Mouse (Mus musculus) lung, postnatal 14 days (tissue): ENCODE measurements at regions not wholly inside any gene's neighbourhood (a gene's known extent, or its start where the extent isn't known, plus 50 kb on each side); places are given as distances from the start of the nearest gene placed in this dataset.

Experiments used
- DNase-seq: peaks from one replicate; pipeline ENCODE4 v3.0.0; 2021

DNA sequence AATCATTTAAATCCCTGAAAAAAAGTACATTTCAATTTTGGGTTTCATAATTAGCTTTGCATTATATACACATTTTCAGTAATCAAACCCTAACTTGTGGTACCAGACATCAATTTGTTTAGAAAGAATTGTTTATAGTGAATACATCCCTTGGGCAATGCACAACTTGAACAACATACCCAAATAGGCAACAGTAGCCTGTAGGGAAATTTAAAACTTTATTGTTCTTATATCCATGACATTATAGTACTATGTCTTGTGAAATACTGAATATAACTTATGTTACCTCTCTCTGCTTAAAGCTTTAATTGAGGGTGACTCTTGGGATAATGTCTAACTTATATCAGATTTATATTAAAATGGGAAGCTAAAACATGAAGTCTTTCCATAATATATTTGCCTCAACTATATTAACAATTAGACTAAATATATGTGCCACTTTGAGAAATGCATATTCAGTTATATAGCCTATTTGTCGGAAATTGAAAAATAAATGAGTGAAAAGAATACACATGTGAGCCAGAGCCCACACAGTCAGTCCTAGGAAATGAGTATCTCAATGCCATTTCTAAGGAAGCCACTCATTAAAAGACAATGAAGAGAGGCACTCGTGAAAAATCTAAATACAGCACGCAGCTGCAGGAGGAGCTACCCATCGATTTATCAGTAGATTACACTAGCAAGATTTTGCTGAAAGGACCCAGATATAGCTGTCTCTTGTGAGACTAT lies 458.1 kb upstream of the Slitrk6 start:
- DNase-seq, result no peak

DNA sequence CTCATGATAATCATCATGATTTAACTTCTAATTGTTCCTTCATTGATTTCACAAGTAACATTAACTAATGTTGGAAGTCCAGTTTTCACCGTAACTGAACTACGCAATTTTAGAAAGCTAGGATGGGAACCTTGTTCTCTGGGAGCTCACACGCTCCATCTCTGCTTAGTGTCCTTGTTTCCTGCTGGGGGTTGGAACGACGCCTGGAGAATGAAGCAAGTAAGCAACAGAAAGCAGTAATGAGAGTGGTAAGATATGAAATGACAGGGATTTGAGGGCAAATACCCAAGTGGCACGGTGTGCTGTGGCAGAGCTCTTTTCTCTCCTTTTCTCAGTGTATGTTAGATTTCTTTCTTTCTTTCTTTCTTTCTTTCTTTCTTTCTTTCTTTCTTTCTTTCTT lies 448.0 kb upstream of the Slitrk5 start:
- DNase-seq, result no peak

DNA sequence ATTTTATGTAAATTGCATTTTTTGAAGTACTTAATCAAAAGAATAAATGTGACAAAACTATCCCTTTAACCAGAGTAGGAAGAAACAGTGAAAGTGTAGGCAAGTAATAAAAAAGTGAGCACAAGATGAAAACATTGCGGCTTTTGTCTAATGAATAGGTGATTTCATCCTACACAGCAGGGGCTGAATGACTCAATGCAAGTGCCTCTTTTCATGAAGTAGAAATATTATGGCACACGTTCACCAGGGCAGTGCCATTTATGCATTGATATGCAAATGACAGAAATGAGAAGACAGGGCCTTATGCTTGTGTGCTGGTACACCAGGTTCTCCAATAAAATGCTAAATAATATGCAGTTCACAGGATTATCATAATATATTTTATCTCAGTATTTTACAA lies 435.8 kb upstream of the Slitrk5 start:
- no peak for DNase-seq

DNA sequence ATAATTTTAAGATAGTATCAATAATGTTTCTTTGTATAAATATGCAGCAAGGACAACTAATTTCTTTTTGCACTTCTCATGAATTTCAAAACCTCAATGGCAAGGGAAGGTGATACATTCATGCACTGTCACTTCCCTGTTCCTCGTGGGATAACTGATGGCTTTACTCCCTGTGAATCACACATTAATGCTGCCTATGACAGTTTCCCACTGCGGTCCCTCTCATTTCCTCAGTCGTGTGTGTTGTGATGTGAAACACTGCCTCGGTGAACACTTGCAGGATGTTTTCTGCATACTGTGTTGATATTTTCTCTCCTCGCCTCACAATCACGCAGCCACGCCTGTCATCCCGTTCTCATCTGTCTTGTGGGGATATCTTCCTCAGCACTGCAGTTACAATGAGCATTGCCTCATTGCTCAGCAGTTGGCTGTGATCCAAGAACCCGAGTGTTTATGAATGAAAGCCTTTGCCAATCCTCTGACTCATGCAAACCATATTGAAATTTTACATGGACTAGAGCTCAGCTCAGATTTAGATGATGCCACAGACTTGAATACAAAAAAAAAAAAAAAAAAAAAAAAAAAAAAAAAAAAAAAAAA lies 425.4 kb upstream of the Slitrk5 start:
- DNase-seq, result peak; percentile 20

DNA sequence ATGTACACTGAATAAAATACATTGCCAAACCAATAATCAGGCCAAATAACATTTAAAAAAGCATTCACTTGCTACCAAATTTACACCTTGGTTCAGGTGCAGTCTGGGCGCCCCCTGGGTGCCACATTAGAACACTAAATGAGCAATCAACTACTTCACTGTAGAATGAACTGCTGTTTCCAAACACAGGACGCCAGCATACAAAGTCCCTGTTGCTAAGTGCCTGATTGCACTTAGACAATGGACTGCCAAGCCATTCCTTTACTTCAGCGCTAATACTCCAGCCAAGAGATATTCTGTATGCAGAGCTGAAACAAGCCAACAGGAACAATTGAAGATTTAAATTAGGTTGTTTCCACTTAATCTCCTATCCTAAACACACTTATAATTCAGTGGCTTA lies 421.7 kb upstream of the Slitrk5 start:
- no peak for DNase-seq

DNA sequence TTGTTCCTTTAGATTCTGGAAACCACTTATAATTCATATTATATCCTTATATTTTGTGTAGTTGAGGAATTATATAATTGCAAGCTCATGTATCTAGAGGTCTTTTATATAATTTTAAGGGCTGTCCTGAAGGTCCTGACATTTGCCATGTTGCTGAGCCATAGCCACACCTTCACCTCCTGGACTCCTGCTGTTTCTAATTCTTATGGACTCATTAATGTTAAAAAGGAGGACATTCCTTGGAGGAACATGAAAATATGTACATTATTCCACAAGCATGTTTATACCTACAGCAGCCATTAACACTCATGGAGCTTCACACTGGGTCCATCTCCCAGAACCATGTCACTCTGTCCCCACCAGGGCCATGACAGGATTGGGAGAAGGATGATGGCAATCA lies 413.2 kb upstream of the Slitrk5 start:
- no peak for DNase-seq

- DNase-seq, result no peak
Measured at GRCm38 (mm10) chr14:111270239-111270638, 404.7 kb upstream of the Slitrk5 start.

GRCm38 (mm10) chr14:111281354-111281753 lies 393.5 kb upstream of the Slitrk5 start:
- no peak for DNase-seq

- no peak for DNase-seq
Measured at GRCm38 (mm10) chr14:111283681-111284461, 391.0 kb upstream of the Slitrk5 start.

DNA sequence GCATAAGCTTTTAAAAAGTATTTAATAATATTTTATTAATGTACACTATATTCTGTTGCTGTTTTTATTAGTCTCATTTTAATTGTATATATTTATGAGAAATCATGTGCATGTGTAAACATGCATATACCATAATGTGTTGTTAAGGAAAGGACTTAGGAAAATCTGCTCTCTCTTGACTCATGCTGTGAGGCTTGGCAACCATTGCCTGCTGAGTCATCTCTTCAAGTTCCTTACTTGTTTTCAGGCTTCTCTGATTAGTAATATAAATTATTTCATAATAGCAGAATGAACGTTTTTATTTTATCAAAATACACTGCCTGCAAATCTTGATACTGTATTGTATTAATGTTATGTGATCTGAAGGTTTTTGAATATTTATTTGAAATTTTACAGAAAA lies 388.9 kb upstream of the Slitrk5 start:
- DNase-seq, result no peak

- DNase-seq, result no peak
Measured at GRCm38 (mm10) chr14:111295521-111295920, 379.4 kb upstream of the Slitrk5 start.

GRCm38 (mm10) chr14:111297796-111298195 lies 377.1 kb upstream of the Slitrk5 start:
- no peak for DNase-seq

DNA sequence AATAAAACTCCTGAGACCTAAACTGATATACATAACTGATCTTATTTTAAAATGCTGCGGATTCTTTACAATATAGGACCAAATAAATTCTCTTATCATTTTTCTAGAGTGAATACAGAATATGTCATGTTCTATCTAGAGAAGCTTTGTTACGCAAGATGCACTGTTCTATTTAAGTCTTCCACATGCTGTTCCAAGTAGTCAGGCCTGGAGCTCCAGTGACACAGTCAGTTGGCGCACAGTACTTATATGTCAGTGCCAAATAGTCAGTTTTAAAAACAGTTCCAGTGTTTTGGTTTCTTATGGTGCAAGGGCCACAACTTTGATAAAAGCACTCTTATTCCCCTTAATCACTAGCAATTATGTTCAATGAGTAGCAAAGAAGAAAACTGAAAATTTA lies 344.3 kb upstream of the Slitrk5 start:
- no peak for DNase-seq

DNA sequence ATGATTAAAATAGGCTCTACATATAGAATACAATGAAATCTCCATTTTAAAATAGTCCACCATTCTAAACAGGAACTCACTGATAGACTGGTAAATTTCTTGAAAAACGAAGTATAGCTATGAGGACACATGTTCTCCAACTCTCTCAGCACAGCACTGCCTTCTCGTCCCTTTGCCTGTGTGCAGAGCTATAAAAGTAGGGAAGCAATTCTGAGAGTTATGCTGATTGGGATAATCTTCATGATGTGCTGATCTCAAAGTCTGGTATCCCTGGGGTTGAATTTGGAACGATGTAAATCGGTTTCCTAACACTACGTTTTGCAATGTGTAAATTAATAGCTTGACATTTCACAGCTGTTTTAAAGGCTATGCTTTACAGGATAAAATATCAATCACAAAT lies 321.4 kb upstream of the Slitrk5 start:
- DNase-seq, result no peak

- DNase-seq, result no peak
Measured at GRCm38 (mm10) chr14:111396803-111397202, 278.1 kb upstream of the Slitrk5 start.

DNA sequence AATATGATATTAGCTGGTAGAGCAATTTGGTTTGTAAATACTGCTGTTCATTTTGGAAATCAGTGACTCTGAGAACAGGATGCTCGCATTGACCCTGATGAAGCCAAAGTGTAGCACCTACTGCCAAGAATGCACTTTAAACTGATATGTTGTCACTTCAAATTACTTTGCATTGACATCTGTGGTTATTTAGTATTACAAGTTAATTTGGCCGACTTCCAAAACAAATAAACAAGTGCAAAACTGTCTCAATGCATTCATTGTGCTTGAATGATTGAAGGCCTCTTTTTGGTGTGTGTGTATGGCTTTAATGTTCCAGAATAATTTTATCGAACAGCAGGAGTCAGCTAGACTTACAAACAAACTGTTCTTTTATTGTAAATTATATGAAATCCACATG lies 274.1 kb upstream of the Slitrk5 start:
- no peak for DNase-seq

DNA sequence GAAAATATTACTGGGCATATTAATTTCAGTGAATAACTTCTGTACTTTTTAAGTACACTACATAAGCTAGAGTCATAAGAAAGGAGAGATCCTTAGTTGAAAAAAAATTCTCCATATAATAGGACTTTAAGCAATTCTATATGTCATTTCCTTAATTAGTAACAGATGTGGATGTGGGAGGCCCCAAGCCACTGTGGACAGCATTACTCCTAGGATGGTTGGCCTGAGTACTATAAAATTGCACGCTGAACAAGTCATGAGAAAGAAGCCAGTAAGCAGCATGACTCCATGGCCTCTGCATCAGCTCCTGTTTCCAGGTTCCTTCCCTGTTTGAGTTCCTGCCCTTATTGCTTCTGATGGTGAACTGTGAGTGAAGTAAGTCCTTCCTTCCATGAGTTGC lies 272.4 kb upstream of the Slitrk5 start:
- no peak for DNase-seq

DNA sequence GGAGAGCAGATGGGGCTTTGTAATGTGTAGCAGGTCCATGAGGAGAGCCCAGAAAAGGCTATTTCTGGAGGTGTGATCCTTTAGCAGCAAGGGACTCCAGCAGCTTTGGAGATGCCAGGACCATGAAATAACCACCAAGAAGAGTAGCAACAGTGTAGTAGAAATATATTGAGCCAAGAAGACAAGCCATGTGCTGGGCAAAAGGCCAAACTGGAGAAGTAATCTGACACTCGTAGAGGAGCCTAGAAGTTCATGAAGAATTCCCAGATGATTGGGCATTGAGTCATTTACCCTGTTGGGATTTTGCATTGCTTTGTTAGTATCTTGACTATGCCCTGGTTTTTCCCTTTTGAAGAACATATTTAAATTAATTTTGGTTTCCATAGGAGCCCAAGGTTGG lies 271.3 kb upstream of the Slitrk5 start:
- DNase-seq, result no peak

GRCm38 (mm10) chr14:111413543-111413942 lies 261.4 kb upstream of the Slitrk5 start:
- no peak for DNase-seq

DNA sequence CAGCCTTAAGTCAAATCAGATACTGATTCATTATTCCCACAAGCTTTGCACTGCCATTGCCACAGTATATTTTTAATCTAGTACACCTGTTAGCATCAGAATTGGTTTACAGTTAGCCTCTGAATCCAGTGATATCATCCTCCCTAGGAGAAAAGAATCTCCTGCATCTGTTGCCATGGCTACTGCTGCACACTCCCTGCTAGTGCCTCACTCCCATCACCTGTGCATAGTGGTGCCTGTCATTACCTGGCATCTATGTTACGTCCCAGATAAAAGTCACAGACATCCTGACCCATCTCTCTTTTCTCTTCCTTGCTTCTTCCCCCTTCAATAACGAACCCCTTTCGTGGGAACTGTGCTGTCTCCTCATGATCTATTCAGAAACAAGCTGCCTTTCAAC lies 256.4 kb upstream of the Slitrk5 start:
- DNase-seq, result no peak

DNA sequence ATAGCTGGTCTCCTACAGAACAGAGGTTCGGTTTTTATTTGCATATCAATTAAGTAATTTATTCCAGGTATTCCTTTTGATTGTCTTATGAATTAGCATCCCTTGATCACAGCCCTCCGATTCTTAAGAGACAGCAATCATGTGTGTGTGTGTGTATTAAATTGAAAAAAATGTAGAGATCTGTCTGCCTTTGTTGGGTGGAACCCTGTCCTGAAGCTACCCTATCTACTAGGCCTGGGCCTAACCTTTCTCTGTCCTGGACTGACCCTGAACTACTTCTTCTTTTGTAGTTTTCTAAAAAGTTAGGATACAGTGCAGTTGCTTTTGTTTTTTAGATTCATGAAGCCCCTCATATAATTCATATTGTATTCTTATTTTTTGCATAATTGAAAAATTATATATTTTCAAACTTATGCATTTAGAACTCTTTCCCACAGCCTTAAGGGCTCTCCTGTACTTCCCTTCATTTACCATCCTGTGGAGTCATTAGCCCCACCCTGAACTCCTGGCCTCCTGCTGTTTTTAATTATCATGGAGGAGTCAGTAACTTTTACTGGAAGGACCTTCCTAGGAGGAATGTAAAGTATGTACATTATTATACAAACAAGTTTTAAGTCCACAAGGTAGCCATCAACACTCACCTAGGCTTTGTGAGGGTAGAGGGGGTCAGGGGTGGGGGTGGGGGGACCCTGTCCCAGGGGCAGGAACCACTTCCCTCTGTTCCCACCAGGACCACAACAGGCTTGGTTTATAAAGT lies 245.6 kb upstream of the Slitrk5 start:
- DNase-seq, result no peak
